Mouse (Mus musculus) forebrain, embryonic 12.5 days (tissue): ENCODE measurements around the gene Fbln7. TPM values are rescaled to one million over a fixed set of nuclear protein-coding genes. Genes with fewer than 3 reads are reported as not detected.
A peak's percentile ranks its signal among the peaks of the same experiment; 100 is the strongest.

Experiments
- ATAC-seq: fragments of 200-750 bp; cut with Nextera tagmentation; 2 replicates; pipeline ENCODE4 v1.8.0; 2017; ENCODE audit warnings: moderate TSS enrichment; ENCODE audit not compliant: low FRiP score
- H3K27ac ChIP-seq: fragments of 300-500 bp; sonication (generic); 2 replicates; pipeline ENCODE4 v1.5.1; 2016; ENCODE audit warnings: mild to moderate bottlenecking
- H3K27me3 ChIP-seq: fragments of 300-500 bp; sonication (generic); 2 replicates; pipeline ENCODE4 v1.6.1; 2016; ENCODE audit warnings: mild to moderate bottlenecking
- H3K36me3 ChIP-seq: fragments of 300-500 bp; sonication (generic); replicated peaks from 2 replicates; pipeline ENCODE4 v1.6.1; 2016; ENCODE audit warnings: mild to moderate bottlenecking
- H3K4me1 ChIP-seq: fragments of 300-500 bp; sonication (generic); 2 replicates; pipeline ENCODE4 v1.6.1; 2016
- H3K4me2 ChIP-seq: fragments of 300-500 bp; sonication (generic); 2 replicates; pipeline ENCODE4 v1.6.1; 2016; ENCODE audit warnings: mild to moderate bottlenecking, moderate library complexity
- H3K4me3 ChIP-seq: fragments of 300-500 bp; sonication (generic); replicated peaks from 2 replicates; pipeline ENCODE4 v1.5.1; 2016; ENCODE audit warnings: mild to moderate bottlenecking
- H3K9ac ChIP-seq: fragments of 300-500 bp; sonication (generic); 2 replicates; pipeline ENCODE4 v1.6.1; 2016; ENCODE audit warnings: mild to moderate bottlenecking
- H3K9me3 ChIP-seq: fragments of 300-500 bp; sonication (generic); 2 replicates; pipeline ENCODE4 v1.6.1; 2016
- WGBS: fragments of 180-500 bp; shearing (Covaris S2); methylation state at CpG from one replicate; pipeline ENCODE4 v1.1.7; 2016; 5-methylcytosine and 5-hydroxymethylcytosine counted together
- polyA plus RNA-seq: library from polyadenylated mRNA; unstranded; fragments of >200 nt; fragmentation: Nextera tagmentation; extraction: Ambion mirVana; gene quantifications from 2 replicates; pipeline ENCODE4 v1.2.1, GENCODE M21; 2016

The Fbln7 gene
- polyA plus RNA-seq, 1 experiment from 2014 or later: 1.9 TPM

DNA sequence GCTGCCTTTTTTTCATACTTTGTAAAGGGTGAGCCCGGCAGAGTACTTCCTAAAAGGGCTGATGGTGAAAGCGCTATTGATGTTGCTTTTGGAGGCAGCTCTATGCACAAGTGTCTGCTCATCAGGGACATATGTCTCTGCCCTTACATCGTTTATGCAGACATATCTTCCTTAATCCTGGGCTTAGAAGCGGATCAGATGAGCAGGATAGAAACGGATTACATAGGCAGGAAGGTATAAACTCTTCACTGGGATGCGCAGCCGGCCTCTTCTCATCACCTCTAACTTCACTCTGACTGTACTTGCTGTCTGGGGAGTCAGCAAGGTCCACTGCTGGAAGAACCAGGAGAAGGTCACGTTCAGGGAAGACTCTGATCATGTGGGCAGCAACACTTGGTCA lies 25.2 kb upstream of the Fbln7 start:
- 94% methylated on average over 8 of the region's 8 CpGs for WGBS
- H3K4me3 ChIP-seq: no peak overlapping the region

DNA sequence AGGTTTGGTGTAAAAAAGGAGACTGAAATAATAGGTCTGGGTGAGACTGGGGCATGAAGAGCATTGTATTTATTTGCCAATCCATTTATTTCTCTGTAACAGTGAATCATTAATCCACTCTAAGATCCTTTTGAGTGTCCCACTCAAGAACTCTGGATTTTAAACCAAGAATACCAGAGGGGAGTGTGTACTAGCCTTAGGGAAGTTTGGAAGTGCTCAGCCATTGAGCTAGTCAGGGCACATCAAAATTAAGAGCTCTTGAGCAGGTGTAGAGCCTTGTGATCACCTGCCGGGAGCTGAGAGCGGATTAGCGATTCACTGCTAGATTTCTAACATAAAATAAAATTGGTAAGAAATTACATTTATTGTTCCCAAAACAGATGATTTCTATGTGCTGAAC lies 24.2 kb upstream of the Fbln7 start:
- H3K4me1 ChIP-seq: no peaks in the 10 kb centered on the region
- H3K4me2 ChIP-seq: no peak overlapping the region
- no peaks in the 10 kb centered on the region for H3K9me3 ChIP-seq
- ATAC-seq: no peak
- WGBS: 89% methylated on average over 3 of the region's 3 CpGs
- no peaks in the 10 kb centered on the region for H3K27me3 ChIP-seq
- H3K9ac ChIP-seq: no peak overlapping the region
- no peak overlapping the region for H3K4me3 ChIP-seq
- no peak overlapping the region for H3K27ac ChIP-seq
- peaks cover 61% of the 10 kb centered on the region for H3K36me3 ChIP-seq

More for the DNA sequence above, 25.2 kb upstream of the Fbln7 start:
- Histone ChIP-seq H3K27ac (no peak overlapping the region), H3K36me3 (peaks cover 56% of the 10 kb centered on the region), H3K9me3 (no peaks in the 10 kb centered on the region), H3K9ac (no peak overlapping the region), H3K4me2 (no peak overlapping the region), H3K27me3 (no peaks in the 10 kb centered on the region), H3K4me1 (no peaks in the 10 kb centered on the region)
- ATAC-seq: no peak

DNA sequence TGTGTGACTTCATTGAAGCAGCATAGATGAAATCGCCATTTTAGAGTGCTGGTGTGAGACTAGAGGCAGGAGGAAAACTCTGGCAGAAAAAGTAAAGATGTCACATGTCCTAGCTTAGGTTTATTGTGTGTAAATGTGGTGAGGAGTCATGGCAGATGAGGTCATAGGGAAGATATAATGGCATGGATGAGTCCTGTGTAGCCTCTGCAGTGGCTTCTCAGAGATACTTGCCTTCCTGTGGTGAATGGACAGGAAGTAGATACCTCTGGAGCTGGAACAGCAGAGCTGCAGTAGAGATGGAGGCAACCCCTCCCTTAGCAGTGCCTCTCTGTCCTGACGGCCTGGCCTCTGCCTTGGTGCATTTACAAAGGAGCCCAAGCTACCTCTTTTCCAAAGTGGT lies 23.3 kb upstream of the Fbln7 start:
- Histone ChIP-seq H3K4me3 (no peak overlapping the region), H3K9me3 (no peaks in the 10 kb centered on the region), H3K9ac (no peak overlapping the region), H3K36me3 (peaks cover 59% of the 10 kb centered on the region), H3K27ac (no peak overlapping the region), H3K4me1 (no peaks in the 10 kb centered on the region), H3K27me3 (no peaks in the 10 kb centered on the region), H3K4me2 (no peak overlapping the region)
- no peak for ATAC-seq
- WGBS: 75% methylated on average over 2 of the region's 2 CpGs

DNA sequence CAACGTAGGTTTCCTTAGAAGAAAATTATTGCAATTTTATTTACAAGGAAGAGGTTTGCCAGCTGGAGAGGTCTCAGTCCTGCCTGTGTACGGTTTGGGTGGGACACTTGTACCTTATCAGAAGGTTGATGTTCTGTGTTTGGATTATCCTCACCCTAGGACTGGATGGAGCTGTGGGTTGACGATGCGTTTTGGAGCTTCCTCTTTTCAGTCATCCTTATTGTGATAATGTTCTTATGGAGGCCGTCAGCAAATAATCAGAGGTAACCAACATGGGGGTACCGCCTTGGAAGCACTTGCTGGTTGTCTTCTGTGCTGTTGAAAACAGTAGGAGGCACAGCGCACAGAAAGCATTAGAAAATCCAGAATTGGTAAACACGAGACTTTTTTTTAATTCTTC lies 20.3 kb upstream of the Fbln7 start:
- WGBS: 92% methylated on average over 8 of the region's 8 CpGs
- H3K4me3 ChIP-seq: no peak overlapping the region
- no peak overlapping the region for H3K27ac ChIP-seq
- ATAC-seq: no peak
- H3K27me3 ChIP-seq: no peaks in the 10 kb centered on the region
- no peak overlapping the region for H3K9ac ChIP-seq
- no peaks in the 10 kb centered on the region for H3K4me1 ChIP-seq
- peaks cover 57% of the 10 kb centered on the region for H3K36me3 ChIP-seq
- H3K4me2 ChIP-seq: no peak overlapping the region
- H3K9me3 ChIP-seq: no peaks in the 10 kb centered on the region

DNA sequence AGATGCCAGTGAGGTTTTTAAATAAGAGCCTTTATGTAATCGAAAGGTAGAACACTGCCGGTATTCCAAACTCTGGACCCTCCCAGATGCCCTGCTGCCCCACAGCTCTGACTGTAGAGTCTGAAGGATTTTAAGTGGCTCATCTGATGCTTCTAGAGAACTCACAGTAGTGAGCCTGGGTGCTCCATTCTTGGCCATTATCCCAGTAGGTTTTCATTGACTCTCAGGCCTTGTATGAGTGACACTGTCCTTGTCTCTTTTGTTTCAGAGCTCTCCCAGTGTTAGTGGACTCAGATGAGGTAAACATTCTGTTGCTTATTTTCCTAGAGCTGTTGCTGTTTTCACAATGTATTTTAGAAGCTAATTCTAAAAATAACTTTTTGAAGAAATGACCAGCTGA lies 12.7 kb upstream of the Fbln7 start:
- Histone ChIP-seq H3K9ac (no peak overlapping the region), H3K36me3 (peaks cover 68% of the 10 kb centered on the region), H3K4me2 (no peak overlapping the region), H3K27ac (no peak overlapping the region), H3K4me3 (no peak overlapping the region), H3K27me3 (no peaks in the 10 kb centered on the region), H3K9me3 (no peaks in the 10 kb centered on the region), H3K4me1 (no peaks in the 10 kb centered on the region)
- no peak for ATAC-seq
- 96% methylated on average over 2 of the region's 2 CpGs for WGBS

DNA sequence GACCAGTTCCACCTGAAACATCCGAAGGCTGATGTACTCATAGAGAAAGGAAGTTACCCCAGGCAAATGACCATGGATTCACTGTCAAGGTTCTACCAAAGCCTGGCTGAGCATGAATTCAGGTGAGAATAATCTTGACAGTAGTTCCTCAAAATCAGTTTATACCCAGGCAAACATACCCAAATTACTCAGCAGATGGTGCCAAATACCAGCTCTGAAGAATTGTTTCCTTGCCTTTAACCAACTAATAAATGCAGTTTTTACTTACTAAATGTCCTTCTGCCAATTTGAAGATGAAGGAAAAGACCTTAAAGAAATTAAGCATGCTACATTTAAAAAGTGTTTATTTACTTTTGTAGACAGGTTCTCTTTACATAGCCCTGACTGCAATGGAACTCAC lies 6.1 kb upstream of the Fbln7 start:
- Histone ChIP-seq H3K27me3 (no peaks in the 10 kb centered on the region), H3K27ac (no peak overlapping the region), H3K4me3 (no peak overlapping the region), H3K36me3 (peaks cover 15% of the 10 kb centered on the region), H3K9ac (no peak overlapping the region), H3K9me3 (no peaks in the 10 kb centered on the region), H3K4me1 (no peaks in the 10 kb centered on the region), H3K4me2 (no peak overlapping the region)
- WGBS: 86% methylated on average over 1 of the region's 1 CpGs
- no peak for ATAC-seq

DNA sequence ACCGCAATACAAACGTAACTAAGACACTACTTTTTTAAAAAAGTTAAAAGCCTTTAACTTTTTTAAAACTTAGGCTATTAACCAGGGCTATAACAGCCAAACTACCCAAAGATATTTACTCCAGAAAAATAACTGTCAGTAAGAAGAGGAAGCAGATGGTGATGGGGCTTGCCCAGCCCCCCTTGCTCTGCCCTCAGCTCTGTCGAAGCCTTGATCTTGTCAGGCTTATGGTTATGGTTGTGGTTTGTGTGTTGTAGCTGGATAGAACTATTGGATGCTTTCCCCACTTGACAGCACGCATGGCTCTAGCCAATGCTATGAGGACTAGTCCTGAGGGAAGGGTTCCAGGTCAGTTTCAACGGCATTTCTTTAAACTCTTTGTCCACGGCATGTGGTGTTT lies 3.8 kb upstream of the Fbln7 start:
- H3K36me3 ChIP-seq: no peaks in the 10 kb centered on the region
- peaks cover 5% of the 10 kb centered on the region for H3K4me1 ChIP-seq
- H3K27me3 ChIP-seq: peaks cover 8% of the 10 kb centered on the region; the same call in 1 of the 2 replicates
- WGBS: 89% methylated on average over 6 of the region's 6 CpGs
- ATAC-seq: no peak
- no peak overlapping the region for H3K4me3 ChIP-seq
- no peaks in the 10 kb centered on the region for H3K9me3 ChIP-seq
- H3K9ac ChIP-seq: no peak overlapping the region
- no peak overlapping the region for H3K27ac ChIP-seq
- no peak overlapping the region for H3K4me2 ChIP-seq

DNA sequence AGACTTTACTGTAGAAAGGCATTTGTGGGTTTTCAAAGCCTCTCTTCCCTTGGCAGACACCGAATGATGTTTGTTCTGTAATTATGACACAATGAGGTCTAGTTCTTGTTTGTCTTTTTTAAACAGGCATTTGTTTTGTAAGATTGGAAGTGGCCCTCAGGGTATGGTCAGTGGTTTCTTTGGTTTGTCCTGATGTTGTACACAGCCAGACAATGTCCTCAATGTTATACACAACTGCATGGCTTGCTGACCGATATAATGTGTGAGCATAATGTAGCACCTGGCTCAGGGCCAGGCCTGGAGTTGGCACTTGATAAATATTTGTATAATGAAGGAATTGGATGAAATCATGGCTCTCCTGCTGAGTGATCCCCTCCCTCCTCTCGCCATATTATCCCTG lies 2.9 kb upstream of the Fbln7 start:
- Histone ChIP-seq H3K27me3 (peaks cover 15% of the 10 kb centered on the region; the same call in 1 of the 2 replicates), H3K9ac (no peak overlapping the region), H3K4me1 (peaks cover 10% of the 10 kb centered on the region), H3K4me2 (no peak overlapping the region), H3K9me3 (no peaks in the 10 kb centered on the region), H3K27ac (no peak overlapping the region), H3K36me3 (no peaks in the 10 kb centered on the region), H3K4me3 (no peak overlapping the region)
- no peak for ATAC-seq
- WGBS: 86% methylated on average over 3 of the region's 3 CpGs

DNA sequence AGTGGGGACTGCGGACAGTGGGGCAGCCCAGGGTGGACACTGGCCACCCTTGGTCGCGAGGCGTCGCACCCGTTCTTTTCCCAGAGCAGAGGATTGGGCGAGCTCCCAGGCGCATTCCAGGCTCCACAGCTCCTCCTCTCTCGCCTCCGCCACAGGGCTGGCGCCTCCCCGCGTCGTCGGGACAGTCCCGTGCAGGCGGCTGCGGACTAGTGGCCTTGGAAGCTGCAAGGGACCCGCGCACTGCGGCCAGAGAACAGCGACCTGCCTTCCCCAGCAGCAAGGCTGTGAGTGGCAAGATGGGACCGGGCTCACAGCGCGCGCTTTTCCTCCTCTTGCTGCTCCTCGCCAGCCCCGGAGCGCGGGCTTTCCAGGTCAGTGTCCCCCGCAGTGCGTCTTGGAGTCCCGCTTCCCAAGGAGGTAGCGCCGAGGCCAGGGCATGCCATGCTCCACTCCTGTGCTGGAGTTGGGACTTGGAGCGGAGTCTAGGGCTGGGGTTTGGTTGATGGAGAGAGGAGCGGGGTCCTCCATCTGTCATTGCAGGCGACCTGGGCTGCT lies 1.1 kb downstream of the Fbln7 start:
- H3K9ac ChIP-seq: peak overlapping the region; percentile 65
- H3K4me3 ChIP-seq: peak overlapping the region; percentile 51
- H3K4me2 ChIP-seq: peak overlapping the region; percentile 95
- peaks cover 10% of the 10 kb centered on the region for H3K4me1 ChIP-seq
- H3K9me3 ChIP-seq: no peaks in the 10 kb centered on the region
- no peak overlapping the region for H3K27ac ChIP-seq
- ATAC-seq: peak; percentile 78
- under 1% methylated on average over 38 of the region's 38 CpGs for WGBS
- H3K27me3 ChIP-seq: peaks cover 29% of the 10 kb centered on the region; the same call in 1 of the 2 replicates
- no peaks in the 10 kb centered on the region for H3K36me3 ChIP-seq

DNA sequence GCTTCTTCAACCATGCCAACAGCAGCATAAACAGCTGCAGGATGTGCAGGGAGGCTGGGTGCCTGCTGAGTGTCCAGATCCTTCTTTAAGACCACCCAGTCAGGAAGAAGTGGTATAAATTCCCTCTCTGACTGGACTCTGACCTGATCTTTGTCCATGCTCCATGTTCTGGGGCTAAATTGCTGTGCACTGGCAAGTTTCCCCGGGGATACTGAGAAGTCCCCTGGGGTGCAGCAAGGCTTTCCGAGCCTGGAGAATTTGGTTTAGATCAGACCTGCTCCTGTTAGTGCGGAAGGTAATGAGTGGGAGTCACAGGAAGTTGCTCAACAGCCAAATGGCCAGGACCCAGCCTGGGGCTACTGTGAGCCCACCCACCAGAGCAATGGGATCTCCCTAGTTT lies 2.3 kb downstream of the Fbln7 start:
- Histone ChIP-seq H3K9ac (no peak overlapping the region), H3K4me3 (no peak overlapping the region), H3K4me1 (peaks cover 10% of the 10 kb centered on the region), H3K27me3 (peaks cover 29% of the 10 kb centered on the region; the same call in 1 of the 2 replicates), H3K27ac (no peak overlapping the region), H3K9me3 (no peaks in the 10 kb centered on the region), H3K36me3 (no peaks in the 10 kb centered on the region), H3K4me2 (no peak overlapping the region)
- no peak for ATAC-seq
- 69% methylated on average over 3 of the region's 3 CpGs for WGBS

DNA sequence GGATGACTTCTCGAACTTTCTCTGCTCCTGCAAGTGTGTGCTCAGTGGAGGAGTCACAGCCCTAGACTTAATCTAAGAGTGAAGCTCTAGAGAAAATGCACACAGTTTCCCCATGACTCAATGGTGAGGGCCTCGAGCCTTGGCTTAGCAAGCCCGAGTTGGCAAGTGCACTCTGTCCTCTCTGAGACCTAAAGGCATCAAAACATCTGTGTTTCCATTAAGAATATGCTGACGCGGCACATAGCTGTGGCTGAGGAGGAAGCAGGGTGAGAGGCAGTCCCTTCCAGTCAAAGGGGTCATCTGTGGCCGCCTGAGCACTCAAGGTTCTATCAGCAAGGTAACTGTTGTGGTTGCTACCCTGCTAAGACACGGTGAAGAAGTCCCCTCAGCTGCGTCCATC lies 8.9 kb downstream of the Fbln7 start:
- Histone ChIP-seq H3K4me2 (no peak overlapping the region), H3K27me3 (no peaks in the 10 kb centered on the region), H3K4me1 (no peaks in the 10 kb centered on the region; the same call in 1 of the 2 replicates), H3K27ac (no peak overlapping the region), H3K9ac (no peak overlapping the region), H3K4me3 (no peak overlapping the region), H3K36me3 (no peaks in the 10 kb centered on the region), H3K9me3 (no peaks in the 10 kb centered on the region)
- 84% methylated on average over 8 of the region's 8 CpGs for WGBS
- no peak for ATAC-seq

DNA sequence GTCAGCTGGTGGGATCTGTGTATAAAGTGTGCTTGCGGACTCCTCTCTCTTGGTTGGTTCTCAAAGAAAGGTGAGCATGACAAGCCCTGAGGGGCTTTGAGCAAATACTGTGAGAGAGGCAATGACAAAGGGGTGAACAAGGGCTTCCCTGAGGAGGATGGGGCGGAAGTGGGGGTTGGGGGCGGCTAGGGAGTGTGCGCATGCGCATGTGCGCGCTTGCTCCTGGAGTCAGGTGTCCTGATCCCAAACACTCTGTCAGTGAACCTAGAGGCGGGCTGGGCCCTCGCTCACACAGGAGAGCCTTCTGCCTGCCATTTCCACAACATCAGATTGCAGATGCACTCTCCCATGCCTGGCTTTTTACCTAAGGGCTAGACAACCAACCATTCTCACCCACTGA lies 9.5 kb downstream of the Fbln7 start:
- no peaks in the 10 kb centered on the region for H3K27me3 ChIP-seq

DNA sequence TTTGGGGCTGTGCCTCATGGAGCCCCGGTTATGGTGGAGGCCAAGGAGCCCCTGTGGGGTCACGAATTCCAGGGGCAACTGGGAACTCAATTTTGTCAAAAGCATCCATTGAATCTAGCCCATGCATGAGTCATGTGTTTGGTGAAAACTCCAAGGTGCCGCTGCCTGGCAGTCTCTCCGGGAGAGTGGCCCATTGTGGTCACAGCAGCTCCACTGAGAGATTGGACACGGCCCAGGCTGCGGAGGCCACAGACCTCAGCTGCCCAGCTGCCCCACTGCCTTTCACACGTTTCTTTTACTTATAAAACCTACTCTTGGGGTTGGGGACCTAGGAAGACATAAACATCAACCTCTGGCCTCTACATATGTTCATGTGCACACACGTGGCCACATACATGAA lies 12.7 kb downstream of the Fbln7 start:
- no peaks in the 10 kb centered on the region for H3K36me3 ChIP-seq
- no peaks in the 10 kb centered on the region for H3K9me3 ChIP-seq
- H3K4me3 ChIP-seq: no peak overlapping the region
- WGBS: 88% methylated on average over 8 of the region's 8 CpGs
- no peaks in the 10 kb centered on the region for H3K4me1 ChIP-seq
- no peak for ATAC-seq
- H3K27ac ChIP-seq: no peak overlapping the region
- no peak overlapping the region for H3K4me2 ChIP-seq
- no peak overlapping the region for H3K9ac ChIP-seq
- H3K27me3 ChIP-seq: no peaks in the 10 kb centered on the region

More for the DNA sequence above, 9.5 kb downstream of the Fbln7 start:
- 91% methylated on average over 9 of the region's 9 CpGs for WGBS
- H3K4me2 ChIP-seq: no peak overlapping the region
- no peaks in the 10 kb centered on the region for H3K9me3 ChIP-seq
- H3K4me1 ChIP-seq: no peaks in the 10 kb centered on the region; the same call in 1 of the 2 replicates
- no peak overlapping the region for H3K27ac ChIP-seq
- H3K4me3 ChIP-seq: no peak overlapping the region
- H3K9ac ChIP-seq: no peak overlapping the region
- ATAC-seq: no peak
- no peaks in the 10 kb centered on the region for H3K36me3 ChIP-seq
